Mouse (Mus musculus) forebrain, embryonic 16.5 days (tissue): ENCODE results near the gene Mphosph10. TPM values are rescaled to one million over a fixed set of nuclear protein-coding genes. Genes with fewer than 3 reads are reported as not detected.

Source experiments
- ATAC-seq: fragments of 200-750 bp; cut with Nextera tagmentation; 2 replicates; pipeline ENCODE4 v1.8.0; 2017; ENCODE audit warnings: mild to moderate bottlenecking, moderate library complexity
- H3K27ac ChIP-seq: fragments of 300-500 bp; sonication (generic); 2 replicates; pipeline ENCODE4 v1.5.1; 2014; ENCODE audit warnings: low read length, control low read depth
- H3K27me3 ChIP-seq: fragments of 300-500 bp; sonication (generic); replicated peaks from 2 replicates; pipeline ENCODE4 v1.6.1; 2014; ENCODE audit warnings: low read length; ENCODE audit not compliant: control insufficient read depth, insufficient read depth
- H3K36me3 ChIP-seq: fragments of 300-500 bp; sonication (generic); 2 replicates; pipeline ENCODE4 v1.6.1; 2014; ENCODE audit not compliant: control insufficient read depth, insufficient read depth
- H3K4me1 ChIP-seq: fragments of 300-500 bp; sonication (generic); replicated peaks from 2 replicates; pipeline ENCODE4 v1.6.1; 2014; ENCODE audit warnings: low read length; ENCODE audit not compliant: control insufficient read depth, insufficient read depth
- H3K4me2 ChIP-seq: fragments of 300-500 bp; sonication (generic); 2 replicates; pipeline ENCODE4 v1.6.1; 2014; ENCODE audit warnings: mild to moderate bottlenecking, low read length, control low read depth
- H3K4me3 ChIP-seq: fragments of 300-500 bp; sonication (generic); replicated peaks from 2 replicates; pipeline ENCODE4 v1.5.1; 2014; ENCODE audit warnings: mild to moderate bottlenecking, low read length, control low read depth
- H3K9ac ChIP-seq: fragments of 300-500 bp; sonication (generic); replicated peaks from 2 replicates; pipeline ENCODE4 v1.6.1; 2014; ENCODE audit warnings: low read depth, low read length, control low read depth
- H3K9me3 ChIP-seq: fragments of 300-500 bp; sonication (generic); 2 replicates; pipeline ENCODE4 v1.6.1; 2016; ENCODE audit warnings: low read length; ENCODE audit not compliant: control insufficient read depth
- WGBS: fragments of 180-500 bp; shearing (Covaris S2); extraction: QIAGEN DNeasy Blood & Tissue Kit; methylation state at CpG from one replicate; pipeline ENCODE4 v1.1.7; 2014; 5-methylcytosine and 5-hydroxymethylcytosine counted together
- polyA plus RNA-seq: library from polyadenylated mRNA; unstranded; fragments of >200 nt; fragmentation: Nextera tagmentation; extraction: Ambion mirVana; gene quantifications from 2 replicates; pipeline ENCODE4 v1.2.1, GENCODE M21; 2015

Gene Mphosph10
- polyA plus RNA-seq, 1 experiment from 2014 or later: 27.7 TPM

GRCm38 (mm10) chr7:64373830-64374562 lies 18.1 kb downstream of the Mphosph10 start, which contains the start of gene Fan1:
Fan1 (minus strand) TSS chr7:64374095.
- WGBS: 4% methylated on average over 27 of the region's 27 CpGs

GRCm38 (mm10) chr7:64373147-64373829 lies 18.8 kb downstream of the Mphosph10 start:
- ATAC-seq: peak; percentile 29; the same call in 1 of the 2 replicates
- Histone ChIP-seq H3K27me3 (no peaks in the 10 kb centered on the region), H3K27ac (peak overlapping the region; percentile 91), H3K36me3 (peaks cover 4% of the 10 kb centered on the region), H3K4me2 (peak overlapping the region; percentile 77), H3K4me1 (peaks cover 8% of the 10 kb centered on the region), H3K9me3 (no peaks in the 10 kb centered on the region), H3K4me3 (peak overlapping the region; percentile 64), H3K9ac (peak overlapping the region; percentile 70)
- 10% methylated on average over 18 of the region's 18 CpGs for WGBS

More at GRCm38 (mm10) chr7:64373830-64374562, 18.1 kb downstream of the Mphosph10 start, which contains the start of gene Fan1:
- Histone ChIP-seq H3K9me3 (no peaks in the 10 kb centered on the region), H3K36me3 (peaks cover 7% of the 10 kb centered on the region), H3K4me3 (peak within 1 kb of the TSS; percentile 64), H3K27me3 (no peaks in the 10 kb centered on the region), H3K9ac (peak within 1 kb of the TSS; percentile 70), H3K4me2 (peak within 1 kb of the TSS; percentile 77), H3K27ac (peak within 1 kb of the TSS; percentile 91), H3K4me1 (peaks cover 8% of the 10 kb centered on the region)
- peak; percentile 98 for ATAC-seq

- 91% methylated on average over 23 of the region's 23 CpGs for WGBS
- no peaks in the 10 kb centered on the region for H3K9me3 ChIP-seq
- H3K36me3 ChIP-seq: peaks cover 4% of the 10 kb centered on the region
- no peaks in the 10 kb centered on the region for H3K27me3 ChIP-seq
- H3K4me2 ChIP-seq: no peak overlapping the region
- ATAC-seq: no peak
- H3K27ac ChIP-seq: no peak overlapping the region
- H3K4me3 ChIP-seq: no peak overlapping the region
- H3K4me1 ChIP-seq: peaks cover 8% of the 10 kb centered on the region
- no peak overlapping the region for H3K9ac ChIP-seq
These were observed 19.9 kb downstream of the Mphosph10 start for GRCm38 (mm10) chr7:64371940-64372878.

GRCm38 (mm10) chr7:64369841-64370240 lies 22.2 kb downstream of the Mphosph10 start:
- H3K9me3 ChIP-seq: no peaks in the 10 kb centered on the region
- H3K27me3 ChIP-seq: no peaks in the 10 kb centered on the region
- 0 out of 2 replicates have a peak, but pooled peaks cover 2% of the 10 kb centered on the region for H3K36me3 ChIP-seq
- no peak overlapping the region for H3K4me2 ChIP-seq
- H3K4me1 ChIP-seq: peaks cover 8% of the 10 kb centered on the region
- H3K27ac ChIP-seq: no peak overlapping the region
- WGBS: 90% methylated on average over 6 of the region's 6 CpGs
- H3K4me3 ChIP-seq: no peak overlapping the region
- no peak overlapping the region for H3K9ac ChIP-seq
- ATAC-seq: no peak

GRCm38 (mm10) chr7:64365863-64366262 lies 26.2 kb downstream of the Mphosph10 start:
- Histone ChIP-seq H3K27ac (no peak overlapping the region), H3K4me1 (no peaks in the 10 kb centered on the region), H3K9ac (no peak overlapping the region), H3K36me3 (peaks cover 9% of the 10 kb centered on the region; the same call in 1 of the 2 replicates), H3K4me2 (no peak overlapping the region), H3K9me3 (no peaks in the 10 kb centered on the region), H3K4me3 (no peak overlapping the region), H3K27me3 (no peaks in the 10 kb centered on the region)
- no peak for ATAC-seq
- 95% methylated on average over 5 of the region's 5 CpGs for WGBS

- Histone ChIP-seq H3K4me3 (no peak overlapping the region), H3K4me2 (no peak overlapping the region), H3K4me1 (no peaks in the 10 kb centered on the region), H3K27me3 (no peaks in the 10 kb centered on the region), H3K27ac (no peak overlapping the region), H3K9ac (no peak overlapping the region), H3K9me3 (no peaks in the 10 kb centered on the region), H3K36me3 (peaks cover 13% of the 10 kb centered on the region)
- WGBS: 76% methylated on average over 3 of the region's 3 CpGs
- no peak for ATAC-seq
These were observed 31.5 kb downstream of the Mphosph10 start for GRCm38 (mm10) chr7:64360586-64360945.

GRCm38 (mm10) chr7:64359943-64360585 lies 32.0 kb downstream of the Mphosph10 start:
- no peaks in the 10 kb centered on the region for H3K4me1 ChIP-seq
- no peak overlapping the region for H3K4me3 ChIP-seq
- WGBS: 89% methylated on average over 20 of the region's 20 CpGs
- no peak overlapping the region for H3K9ac ChIP-seq
- H3K27ac ChIP-seq: no peak overlapping the region
- no peak overlapping the region for H3K4me2 ChIP-seq
- ATAC-seq: no peak
- no peaks in the 10 kb centered on the region for H3K27me3 ChIP-seq
- H3K36me3 ChIP-seq: peaks cover 13% of the 10 kb centered on the region
- H3K9me3 ChIP-seq: 0 out of 2 replicates have a peak, but pooled peaks cover 2% of the 10 kb centered on the region

- peaks cover 13% of the 10 kb centered on the region for H3K36me3 ChIP-seq
- no peak overlapping the region for H3K9ac ChIP-seq
- H3K27me3 ChIP-seq: no peaks in the 10 kb centered on the region
- H3K4me1 ChIP-seq: peaks cover 5% of the 10 kb centered on the region
- H3K27ac ChIP-seq: no peak overlapping the region
- H3K4me3 ChIP-seq: no peak overlapping the region
- no peak overlapping the region for H3K4me2 ChIP-seq
- ATAC-seq: no peak
- WGBS: 87% methylated on average over 6 of the region's 6 CpGs
- 0 out of 2 replicates have a peak, but pooled peaks cover 2% of the 10 kb centered on the region for H3K9me3 ChIP-seq
These were observed 33.4 kb downstream of the Mphosph10 start for GRCm38 (mm10) chr7:64358666-64359065.
